Mouse (Mus musculus): Measurements from ENCODE around the gene Plcxd1. TPM values are rescaled to one million over a fixed set of nuclear protein-coding genes. Genes with fewer than 3 reads are reported as not detected.
"Not testable (repeated sequence)": the region's sequence is repeated elsewhere in the genome, so short reads cannot be mapped to it uniquely, and the experiment has no call there.

Gene Plcxd1
- polyA plus RNA-seq, 1 experiment from 2014 or later: 3.2 TPM

DNA sequence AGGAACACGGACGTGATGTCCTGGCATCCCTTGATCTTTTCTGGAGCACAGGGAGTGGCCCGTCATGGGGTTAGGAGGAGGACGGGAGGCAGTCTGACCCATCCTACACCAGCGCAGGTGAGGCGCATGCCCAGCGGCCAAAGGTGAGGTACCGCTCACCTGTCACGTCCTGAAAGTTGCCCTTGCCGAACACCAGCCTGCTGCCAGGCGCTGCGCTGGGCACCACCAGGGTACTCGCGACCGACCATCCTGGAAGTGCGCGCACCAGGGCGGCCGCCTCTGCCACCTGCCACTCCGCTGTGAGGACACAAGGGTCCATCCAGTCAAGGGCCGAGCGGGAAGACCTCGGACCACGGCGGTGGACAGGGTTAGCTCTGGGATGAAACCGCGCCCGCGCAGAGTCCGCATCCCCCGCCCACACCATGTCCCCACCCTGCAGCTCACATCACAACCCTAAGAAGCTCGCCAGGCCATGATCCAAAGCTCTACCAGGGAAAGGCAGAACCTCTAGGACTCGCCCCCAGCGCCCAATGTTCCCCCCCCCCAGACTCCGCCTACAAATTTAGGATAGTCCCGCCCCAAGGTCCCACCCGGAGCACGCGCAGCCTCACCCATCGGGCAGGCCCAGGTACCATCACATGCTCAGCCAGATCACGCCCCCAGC lies 7.3 kb downstream of the Plcxd1 start:
- Histone ChIP-seq H3K4me2 (ENCODE audit: low read length) (peak overlapping the region; percentile 86), H3K27ac (ENCODE audit: low read length) (peak overlapping the region; percentile 97), H3K4me3 (replicated peaks; ENCODE audit: low read length) (peak overlapping the region; percentile 77), H3K9me3 (ENCODE audit: control insufficient read depth, low read length) (0 out of 2 replicates have a peak, but pooled peaks cover 2% of the 10 kb centered on the region), H3K27me3 (replicated peaks; ENCODE audit: control insufficient read depth, insufficient read depth, low read length) (no peaks in the 10 kb centered on the region), H3K36me3 (ENCODE audit: control insufficient read depth, insufficient read depth) (peaks cover 32% of the 10 kb centered on the region), H3K9ac (replicated peaks; ENCODE audit: low read depth, low read length) (peak overlapping the region; percentile 81), H3K4me1 (replicated peaks; ENCODE audit: control insufficient read depth, insufficient read depth, low read length) (peaks cover 15% of the 10 kb centered on the region)
- WGBS: 12% methylated on average over 41 of the region's 41 CpGs
- ATAC-seq: no peak

DNA sequence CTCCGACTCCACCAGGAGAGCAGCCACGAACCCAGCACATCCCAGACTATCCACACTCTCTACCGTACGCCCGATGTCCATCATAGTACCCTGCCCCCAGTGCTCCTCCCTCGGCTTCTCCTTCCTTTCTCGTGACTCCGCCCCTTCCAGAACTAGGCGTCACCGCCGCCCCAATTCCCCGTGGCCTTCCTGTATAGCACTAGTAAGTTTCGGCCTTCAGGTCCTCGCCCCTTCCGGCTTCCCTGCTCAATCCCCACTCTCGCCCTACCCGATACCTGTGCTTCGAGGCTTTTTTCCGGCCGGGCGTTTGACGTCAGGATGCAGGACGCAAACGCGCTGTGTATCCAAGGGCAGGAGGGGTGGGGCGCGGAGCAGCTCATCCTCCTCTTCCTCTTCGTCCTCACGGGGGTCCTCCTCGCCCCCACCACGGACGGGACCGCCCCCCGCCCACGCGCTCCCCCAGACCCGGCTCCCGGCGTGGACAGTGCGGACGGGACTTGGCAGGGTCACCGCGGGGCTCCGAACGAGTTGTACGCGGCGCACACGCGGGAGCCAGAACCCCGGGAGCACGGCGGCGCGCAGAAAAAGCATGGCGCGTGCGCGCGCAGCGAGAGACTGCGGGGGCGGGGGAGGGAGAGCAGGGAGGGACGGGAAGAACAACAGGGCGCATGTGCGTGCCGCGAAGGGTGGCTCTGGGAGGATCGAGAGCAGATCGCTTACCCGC lies 8.0 kb downstream of the Plcxd1 start, which contains the start of gene Gtpbp6:
Gene Gtpbp6 (minus strand): TSS at position 617 of the 724 bp plus-strand sequence.
- Histone ChIP-seq H3K4me3 (replicated peaks; ENCODE audit: low read length) (peak within 1 kb of the TSS; percentile 77), H3K9ac (replicated peaks; ENCODE audit: low read depth, low read length) (peak within 1 kb of the TSS; percentile 81), H3K27ac (ENCODE audit: low read length) (peak within 1 kb of the TSS; percentile 97), H3K4me2 (ENCODE audit: low read length) (peak within 1 kb of the TSS; percentile 86), H3K4me1 (replicated peaks; ENCODE audit: control insufficient read depth, insufficient read depth, low read length) (peaks cover 15% of the 10 kb centered on the region), H3K36me3 (ENCODE audit: control insufficient read depth, insufficient read depth) (peaks cover 34% of the 10 kb centered on the region), H3K27me3 (replicated peaks; ENCODE audit: control insufficient read depth, insufficient read depth, low read length) (no peaks in the 10 kb centered on the region), H3K9me3 (ENCODE audit: control insufficient read depth, low read length) (0 out of 2 replicates have a peak, but pooled peaks cover 2% of the 10 kb centered on the region)
- ATAC-seq: peak; percentile 78
- under 1% methylated on average over 71 of the region's 71 CpGs for WGBS

DNA sequence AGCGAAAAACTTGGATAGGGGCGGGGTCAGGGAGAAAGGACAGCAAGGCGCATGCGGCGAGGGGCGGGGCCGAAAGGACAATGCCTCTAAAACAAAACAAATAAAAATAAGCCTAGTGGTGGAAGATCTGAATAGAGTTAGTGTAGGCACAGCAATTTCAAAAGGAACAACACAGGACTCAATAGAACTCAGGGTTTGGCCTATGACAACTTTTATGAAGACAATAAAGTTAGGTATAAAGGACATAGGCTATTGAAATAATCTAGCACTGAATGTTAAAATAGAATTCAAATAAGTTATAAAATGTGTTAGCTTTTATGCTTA lies 8.5 kb downstream of the Plcxd1 start:
- H3K27me3 ChIP-seq (replicated peaks; ENCODE audit: control insufficient read depth, insufficient read depth, low read length): no peaks in the 10 kb centered on the region
- H3K9ac ChIP-seq (replicated peaks; ENCODE audit: low read depth, low read length): no peak overlapping the region
- H3K4me3 ChIP-seq (replicated peaks; ENCODE audit: low read length): peak overlapping the region; percentile 77
- peak overlapping the region; percentile 86 for H3K4me2 ChIP-seq (ENCODE audit: low read length)
- no peak for ATAC-seq
- 0% methylated on average over 7 of the region's 7 CpGs for WGBS
- H3K9me3 ChIP-seq (ENCODE audit: control insufficient read depth, low read length): 0 out of 2 replicates have a peak, but pooled peaks cover 2% of the 10 kb centered on the region
- H3K4me1 ChIP-seq (replicated peaks; ENCODE audit: control insufficient read depth, insufficient read depth, low read length): peaks cover 15% of the 10 kb centered on the region
- H3K36me3 ChIP-seq (ENCODE audit: control insufficient read depth, insufficient read depth): peaks cover 35% of the 10 kb centered on the region
- peak overlapping the region; percentile 97; the same call in 1 of the 2 replicates for H3K27ac ChIP-seq (ENCODE audit: low read length)

DNA sequence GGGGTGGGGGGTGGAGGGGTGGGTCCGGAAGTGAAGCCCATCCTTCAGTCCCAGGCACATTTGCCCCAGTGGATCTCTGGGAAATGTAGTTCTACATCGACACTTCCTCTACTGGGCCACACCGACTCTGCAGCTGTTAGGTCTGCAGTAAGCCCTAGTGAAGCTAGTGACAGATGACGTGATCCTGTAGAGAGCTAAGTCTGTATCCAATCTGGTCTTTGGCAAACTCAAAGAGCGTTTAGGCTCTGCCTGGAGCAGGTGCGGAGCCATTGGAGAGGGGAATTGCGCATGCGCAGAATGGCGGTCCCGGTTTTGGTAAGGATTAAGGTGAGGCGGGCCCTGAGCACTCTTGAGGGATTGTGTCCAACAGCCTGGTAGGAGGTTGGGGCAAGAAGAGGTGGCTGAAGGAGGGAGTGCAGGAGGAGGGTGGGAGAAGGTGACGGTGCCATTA lies 10.2 kb downstream of the Plcxd1 start, which contains the start of gene Zfp605:
Gene Zfp605 (plus strand): TSS at position 102 of the 451 bp plus-strand sequence.
- H3K36me3 ChIP-seq (ENCODE audit: control insufficient read depth, insufficient read depth): peaks cover 27% of the 10 kb centered on the region
- peak; percentile 76 for ATAC-seq
- peak within 1 kb of the TSS; percentile 75 for H3K9ac ChIP-seq (replicated peaks; ENCODE audit: low read depth, low read length)
- 0 out of 2 replicates have a peak, but pooled peaks cover 1% of the 10 kb centered on the region for H3K9me3 ChIP-seq (ENCODE audit: control insufficient read depth, low read length)
- H3K27me3 ChIP-seq (replicated peaks; ENCODE audit: control insufficient read depth, insufficient read depth, low read length): no peaks in the 10 kb centered on the region
- peak within 1 kb of the TSS; percentile 81 for H3K4me3 ChIP-seq (replicated peaks; ENCODE audit: low read length)
- H3K27ac ChIP-seq (ENCODE audit: low read length): peak within 1 kb of the TSS; percentile 94
- H3K4me2 ChIP-seq (ENCODE audit: low read length): peak within 1 kb of the TSS; percentile 76
- peaks cover 15% of the 10 kb centered on the region for H3K4me1 ChIP-seq (replicated peaks; ENCODE audit: control insufficient read depth, insufficient read depth, low read length)
- WGBS: under 1% methylated on average over 12 of the region's 12 CpGs

DNA sequence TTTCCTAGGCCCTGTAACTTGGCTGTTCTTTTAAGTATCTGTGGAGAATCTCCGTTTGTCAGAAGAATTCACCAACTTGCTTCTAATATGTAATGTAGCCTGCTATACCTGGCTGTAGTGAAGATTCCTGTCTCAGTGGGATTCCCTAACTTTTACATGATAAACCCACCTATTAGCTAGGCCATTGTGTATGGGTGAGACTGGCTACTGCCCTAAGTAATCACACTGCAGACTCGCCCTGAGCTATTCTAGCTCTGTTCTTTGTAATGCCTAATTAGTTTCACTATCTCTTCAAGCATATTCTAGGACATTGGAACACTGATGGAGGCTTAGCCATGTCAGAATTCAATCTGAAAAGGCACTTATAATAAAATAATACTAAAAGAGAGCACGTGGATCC lies 22.6 kb downstream of the Plcxd1 start:
- peaks cover 37% of the 10 kb centered on the region for H3K36me3 ChIP-seq (ENCODE audit: control insufficient read depth, insufficient read depth)
- H3K27me3 ChIP-seq (replicated peaks; ENCODE audit: control insufficient read depth, insufficient read depth, low read length); H3K27ac ChIP-seq (ENCODE audit: low read length); ATAC-seq; H3K9ac ChIP-seq (replicated peaks; ENCODE audit: low read depth, low read length); H3K4me2 ChIP-seq (ENCODE audit: low read length); H3K4me3 ChIP-seq (replicated peaks; ENCODE audit: low read length); H3K9me3 ChIP-seq (ENCODE audit: control insufficient read depth, low read length); H3K4me1 ChIP-seq (replicated peaks; ENCODE audit: control insufficient read depth, insufficient read depth, low read length): not testable (repeated sequence)
- 88% methylated on average over 3 of the region's 3 CpGs for WGBS

DNA sequence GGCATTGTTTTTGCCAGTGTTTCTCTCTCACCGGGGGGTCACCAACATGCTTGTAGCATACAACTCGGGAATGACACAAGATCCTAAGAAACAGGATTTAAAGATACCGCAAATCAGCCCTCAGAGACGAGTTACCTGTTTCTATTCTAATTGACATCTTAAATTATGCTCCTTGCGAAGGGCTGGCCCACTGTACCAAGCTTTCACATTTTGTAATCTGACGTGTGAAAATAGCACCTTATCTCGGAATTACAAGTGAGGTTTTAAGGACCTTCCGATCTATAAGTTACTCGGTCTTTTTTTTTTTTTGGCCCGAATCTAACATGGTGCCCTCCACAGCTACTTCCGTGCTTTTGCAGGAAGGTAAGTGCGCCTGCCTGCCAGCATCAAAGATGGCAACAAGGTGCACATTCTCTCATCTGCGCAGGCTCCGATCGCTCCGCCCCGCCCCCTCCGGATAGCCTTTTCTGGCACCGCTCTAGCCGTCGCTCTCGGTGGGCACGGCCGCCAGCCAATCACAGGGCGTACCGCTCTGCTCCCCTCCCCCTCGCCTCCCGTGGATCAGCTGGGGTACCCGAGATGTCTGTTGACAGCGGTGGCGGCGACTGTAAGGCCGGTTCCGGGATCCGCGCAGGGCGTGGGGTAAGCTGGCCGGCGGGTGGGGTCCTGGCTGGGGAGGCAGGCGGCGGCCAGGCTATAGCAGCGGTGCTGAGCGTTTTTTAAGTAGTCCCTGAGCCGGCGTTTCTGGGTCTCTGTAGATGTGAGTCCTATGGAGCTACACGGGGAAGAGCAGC lies 35.7 kb downstream of the Plcxd1 start, which contains the start of gene Chfr:
Gene Chfr (plus strand): TSS at position 550 of the 794 bp plus-strand sequence.
- 3% methylated on average over 46 of the region's 46 CpGs for WGBS
- peak; percentile 99 for ATAC-seq
- Histone ChIP-seq H3K4me1 (replicated peaks; ENCODE audit: control insufficient read depth, insufficient read depth, low read length) (peaks cover 6% of the 10 kb centered on the region), H3K36me3 (ENCODE audit: control insufficient read depth, insufficient read depth) (peaks cover 3% of the 10 kb centered on the region), H3K27ac (ENCODE audit: low read length) (peak within 1 kb of the TSS; percentile 83), H3K9me3 (ENCODE audit: control insufficient read depth, low read length) (no peaks in the 10 kb centered on the region), H3K9ac (replicated peaks; ENCODE audit: low read depth, low read length) (peak within 1 kb of the TSS; percentile 88), H3K27me3 (replicated peaks; ENCODE audit: control insufficient read depth, insufficient read depth, low read length) (no peaks in the 10 kb centered on the region), H3K4me2 (ENCODE audit: low read length) (peak within 1 kb of the TSS; percentile 86), H3K4me3 (replicated peaks; ENCODE audit: low read length) (peak within 1 kb of the TSS; percentile 99)

- peak overlapping the region; percentile 99 for H3K4me3 ChIP-seq (replicated peaks; ENCODE audit: low read length)
- H3K9me3 ChIP-seq (ENCODE audit: control insufficient read depth, low read length): no peaks in the 10 kb centered on the region
- peak overlapping the region; percentile 83 for H3K27ac ChIP-seq (ENCODE audit: low read length)
- no peaks in the 10 kb centered on the region for H3K27me3 ChIP-seq (replicated peaks; ENCODE audit: control insufficient read depth, insufficient read depth, low read length)
- H3K36me3 ChIP-seq (ENCODE audit: control insufficient read depth, insufficient read depth): no peaks in the 10 kb centered on the region
- peak overlapping the region; percentile 86 for H3K4me2 ChIP-seq (ENCODE audit: low read length)
- 5% methylated on average over 18 of the region's 18 CpGs for WGBS
- H3K4me1 ChIP-seq (replicated peaks; ENCODE audit: control insufficient read depth, insufficient read depth, low read length): peaks cover 6% of the 10 kb centered on the region
- H3K9ac ChIP-seq (replicated peaks; ENCODE audit: low read depth, low read length): peak overlapping the region; percentile 88
- peak; percentile 26; the same call in 1 of the 2 replicates for ATAC-seq
Observed at GRCm38 (mm10) chr5:110136087-110136464, 36.3 kb downstream of the Plcxd1 start.

- no peak overlapping the region for H3K27ac ChIP-seq (ENCODE audit: low read length)
- H3K36me3 ChIP-seq (ENCODE audit: control insufficient read depth, insufficient read depth): no peaks in the 10 kb centered on the region
- H3K4me1 ChIP-seq (replicated peaks; ENCODE audit: control insufficient read depth, insufficient read depth, low read length): peaks cover 6% of the 10 kb centered on the region
- H3K4me3 ChIP-seq (replicated peaks; ENCODE audit: low read length): no peak overlapping the region
- H3K27me3 ChIP-seq (replicated peaks; ENCODE audit: control insufficient read depth, insufficient read depth, low read length): no peaks in the 10 kb centered on the region
- no peaks in the 10 kb centered on the region for H3K9me3 ChIP-seq (ENCODE audit: control insufficient read depth, low read length)
- no peak overlapping the region for H3K4me2 ChIP-seq (ENCODE audit: low read length)
- ATAC-seq: no peak
- WGBS: 98% methylated on average over 3 of the region's 3 CpGs
- H3K9ac ChIP-seq (replicated peaks; ENCODE audit: low read depth, low read length): no peak overlapping the region
Observed at GRCm38 (mm10) chr5:110137816-110138215, 38.0 kb downstream of the Plcxd1 start.

All from forebrain, embryonic 16.5 days (tissue).